Mouse (Mus musculus): ENCODE measurements around the gene Cep152. TPM values are rescaled to one million over a fixed set of nuclear protein-coding genes. Genes with fewer than 3 reads are reported as not detected.

Gene Cep152
- total RNA-seq, 2 experiments from 2014 or later, result 2.6 TPM

DNA sequence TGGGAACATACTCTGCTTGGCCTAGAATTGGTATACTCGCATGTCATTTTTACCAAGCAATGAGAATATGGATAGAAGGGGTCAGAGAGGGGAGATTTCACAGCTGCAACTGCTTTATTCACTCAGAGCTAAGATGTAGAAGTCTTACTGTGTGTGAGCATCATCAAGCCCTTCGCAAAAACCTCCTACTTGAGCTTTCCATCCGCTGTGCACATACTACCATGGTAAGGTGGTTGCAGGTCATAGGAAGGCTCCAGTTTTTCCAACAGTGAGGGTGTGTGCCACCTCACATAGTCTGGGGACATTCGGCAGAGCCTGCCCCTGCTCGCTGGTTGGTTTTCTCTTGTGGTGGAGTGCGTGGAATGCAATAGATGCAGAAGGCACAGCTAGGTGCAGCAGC lies 64.9 kb downstream of the Cep152 start:
- DNase-seq (ENCODE audit: low spot score in 2 of 2), result no peak

DNA sequence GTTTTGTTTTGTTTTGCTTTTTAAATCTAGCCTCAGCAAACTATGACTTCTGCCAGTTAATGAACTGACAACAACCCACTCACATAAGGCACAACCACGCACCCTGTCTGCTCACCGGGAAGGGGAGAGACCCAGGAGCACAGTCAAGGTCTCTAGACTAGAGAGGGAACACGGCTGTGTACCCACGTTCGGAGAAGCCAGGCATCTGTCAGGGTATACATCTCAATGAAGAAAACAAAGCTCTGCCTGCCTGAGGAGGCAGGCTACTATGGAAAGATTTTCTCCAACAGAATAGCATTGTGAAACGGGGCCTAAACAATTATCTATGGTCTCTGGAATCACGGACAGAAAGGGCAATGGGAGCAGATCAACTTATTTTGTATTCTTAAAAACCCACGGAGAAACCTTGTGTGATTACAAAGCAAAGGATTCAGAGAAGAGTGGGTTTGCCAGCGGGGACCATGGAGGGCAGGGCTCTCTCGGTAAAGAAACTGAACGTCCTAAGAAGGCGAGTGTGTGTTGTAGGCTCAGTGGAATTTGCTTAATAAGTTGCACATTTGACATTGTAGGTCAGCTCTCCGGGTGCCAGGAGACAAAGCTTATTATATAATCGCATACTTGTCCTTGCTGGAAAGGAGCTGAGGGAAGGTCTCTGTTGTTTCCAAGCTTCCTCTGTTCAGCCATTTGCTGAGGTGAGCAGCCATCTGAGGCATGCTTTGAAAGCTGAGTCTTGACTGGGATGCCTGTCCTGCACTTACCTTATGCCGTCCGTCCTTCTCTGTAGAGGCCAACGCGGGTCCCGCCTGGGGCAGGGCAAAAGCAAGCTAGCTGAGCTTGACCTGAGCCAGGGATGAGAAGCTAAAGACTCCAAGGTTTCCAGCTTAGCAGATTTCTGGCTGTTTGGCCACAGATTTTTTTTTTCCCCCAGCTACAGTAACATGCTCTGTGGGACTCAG lies 66.0 kb downstream of the Cep152 start:
- no peak for DNase-seq (ENCODE audit: low spot score in 2 of 2)

DNA sequence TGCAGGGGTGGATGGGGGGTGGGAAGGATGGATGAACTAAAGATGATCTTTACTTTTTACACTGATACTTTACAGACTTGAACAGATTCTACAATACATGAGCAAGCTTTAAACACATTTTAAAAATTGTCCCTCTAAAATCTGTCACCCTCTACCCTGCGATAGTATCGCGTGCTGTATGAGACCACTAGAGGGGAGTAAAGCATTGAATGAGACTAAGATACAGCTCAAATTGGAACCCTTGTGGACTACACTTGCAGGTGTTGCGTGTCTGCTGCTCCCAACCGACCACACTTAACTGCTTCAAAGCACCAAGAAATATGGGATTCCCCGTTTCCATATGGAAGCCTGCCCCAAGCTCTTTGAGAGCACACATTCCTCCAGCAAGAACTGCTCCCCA lies 69.1 kb downstream of the Cep152 start:
- no peak for DNase-seq (ENCODE audit: low spot score in 2 of 2)

DNA sequence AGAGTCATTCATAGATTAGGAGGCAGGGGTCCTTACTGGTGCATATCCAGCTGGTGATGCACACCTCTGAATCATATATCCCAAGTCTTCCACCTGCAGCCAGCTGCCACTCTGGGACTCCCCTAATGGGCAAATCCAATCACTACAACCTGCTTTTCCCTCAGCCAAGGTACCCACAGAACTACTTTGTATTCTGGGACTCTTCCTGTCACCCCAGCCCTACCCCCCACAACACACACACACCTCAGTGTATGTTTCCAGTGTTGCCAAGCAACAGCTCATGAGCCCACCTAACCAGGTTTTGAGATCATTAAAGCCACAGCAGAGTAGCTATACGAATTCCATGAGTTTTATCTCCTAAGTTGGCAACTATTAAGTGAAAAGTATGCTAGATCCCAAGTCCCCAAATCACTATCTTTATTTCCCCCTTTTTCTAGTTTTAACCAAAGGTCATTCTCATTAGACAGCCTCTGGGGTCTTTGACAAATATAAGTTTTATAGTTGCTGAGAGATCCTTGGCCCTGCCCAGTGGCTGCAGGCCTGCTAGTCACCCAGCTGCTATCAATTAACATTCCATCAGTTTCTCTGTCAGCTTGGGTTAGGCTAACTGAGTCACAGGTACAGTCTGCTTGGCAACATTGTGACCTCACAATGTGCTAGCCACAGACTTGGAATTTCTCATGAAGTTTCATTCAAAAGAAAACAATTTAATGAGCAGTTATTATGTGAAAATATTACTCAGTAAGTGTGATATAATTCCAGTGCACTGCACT lies 75.9 kb downstream of the Cep152 start:
- DNase-seq (ENCODE audit: low spot score in 2 of 2), result no peak

DNA sequence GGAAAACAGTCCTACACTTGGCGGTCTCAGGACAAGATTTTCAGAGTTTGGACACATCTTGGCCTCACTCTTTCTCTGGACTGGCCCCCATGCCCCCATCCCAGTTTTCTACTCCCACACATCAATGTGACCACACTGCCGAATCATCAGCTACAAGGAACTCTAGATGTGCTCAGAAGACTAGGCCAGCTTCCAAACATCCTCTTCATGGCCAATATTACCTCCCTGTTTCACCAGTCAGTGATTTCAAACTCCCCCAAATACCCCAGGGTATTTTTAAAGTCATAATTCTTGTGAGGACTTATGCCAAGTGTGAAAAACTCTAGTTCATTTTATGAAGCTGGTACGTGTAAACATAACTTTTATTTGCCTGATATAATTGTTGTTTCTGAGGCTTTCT lies 79.9 kb downstream of the Cep152 start:
- no peak for DNase-seq (ENCODE audit: low spot score in 2 of 2)

DNA sequence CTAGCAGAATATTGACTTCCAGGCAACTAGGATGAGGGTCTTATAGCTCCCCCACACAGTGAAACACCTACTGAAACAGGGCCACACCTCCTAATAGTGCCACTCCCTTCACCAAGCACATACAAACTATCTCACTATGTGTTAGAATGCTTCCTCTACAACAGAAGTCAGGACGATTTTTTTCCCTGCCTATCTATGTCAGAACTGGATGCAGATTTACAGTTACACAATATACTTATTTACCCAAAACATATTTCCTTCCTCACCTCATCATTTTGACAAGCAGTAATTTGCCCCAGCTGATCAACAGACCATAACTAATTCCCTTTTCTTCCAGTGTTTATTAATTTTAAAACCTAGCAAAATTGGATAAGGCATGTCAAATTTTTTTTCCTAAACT lies 81.3 kb downstream of the Cep152 start:
- DNase-seq (ENCODE audit: low spot score in 2 of 2), result no peak

DNA sequence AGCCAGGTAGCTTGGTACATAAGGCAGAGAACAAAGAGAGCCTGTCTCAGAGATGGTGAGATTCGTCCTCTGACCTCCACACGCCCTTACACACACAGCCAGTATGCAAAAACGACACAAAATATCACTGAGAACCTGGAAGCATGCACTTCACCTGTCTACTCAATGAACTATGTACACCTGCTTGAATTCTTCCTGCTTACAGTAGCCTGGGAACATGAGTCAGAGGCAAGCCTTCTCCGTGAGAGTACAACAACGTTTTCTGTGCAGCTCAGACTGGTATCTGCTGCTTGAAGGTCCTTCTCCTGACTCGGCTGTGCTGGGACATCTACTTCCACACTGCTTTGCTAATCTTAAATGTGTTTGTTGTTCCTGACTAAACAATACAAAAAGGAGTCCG lies 83.5 kb downstream of the Cep152 start:
- DNase-seq (ENCODE audit: low spot score in 2 of 2), result no peak

DNA sequence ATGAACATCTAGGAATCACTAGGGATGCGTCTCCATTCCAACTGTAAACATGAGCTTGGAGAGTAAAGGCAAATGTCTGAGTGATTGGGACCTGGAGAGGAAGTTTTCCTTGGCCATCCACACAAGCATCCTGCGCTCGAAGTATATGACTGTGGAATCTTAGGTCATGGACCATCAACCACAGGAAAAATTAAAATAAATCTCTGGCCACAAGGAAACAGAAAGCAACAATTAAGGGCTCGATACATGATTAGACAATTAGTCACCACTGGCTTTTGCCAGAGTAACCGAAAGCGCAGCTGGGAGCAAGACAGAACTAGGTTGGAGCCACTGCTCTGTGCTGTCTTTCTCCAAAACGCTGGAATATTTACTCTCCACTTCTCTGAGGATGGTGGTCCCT lies 84.3 kb downstream of the Cep152 start:
- no peak for DNase-seq (ENCODE audit: low spot score in 2 of 2)

DNA sequence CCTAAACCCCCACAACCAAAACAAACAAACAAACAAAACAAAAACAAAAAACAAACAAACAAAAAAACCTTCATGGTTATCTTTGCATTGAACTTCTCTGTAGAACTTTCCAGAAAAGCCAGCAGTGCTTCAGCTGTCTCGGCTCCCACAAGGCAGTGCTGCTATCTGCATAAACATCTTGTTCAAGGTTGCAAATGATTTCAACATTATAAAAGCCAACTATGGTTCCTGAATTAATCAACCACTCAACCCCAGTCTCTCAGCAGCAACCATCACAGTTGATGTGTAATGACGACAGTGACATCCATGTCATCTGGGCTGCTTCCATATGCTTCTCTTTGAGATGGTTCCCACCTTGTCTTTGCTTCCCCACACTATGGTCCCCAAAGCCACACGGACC lies 85.3 kb downstream of the Cep152 start:
- DNase-seq (ENCODE audit: low spot score in 2 of 2), result no peak

DNA sequence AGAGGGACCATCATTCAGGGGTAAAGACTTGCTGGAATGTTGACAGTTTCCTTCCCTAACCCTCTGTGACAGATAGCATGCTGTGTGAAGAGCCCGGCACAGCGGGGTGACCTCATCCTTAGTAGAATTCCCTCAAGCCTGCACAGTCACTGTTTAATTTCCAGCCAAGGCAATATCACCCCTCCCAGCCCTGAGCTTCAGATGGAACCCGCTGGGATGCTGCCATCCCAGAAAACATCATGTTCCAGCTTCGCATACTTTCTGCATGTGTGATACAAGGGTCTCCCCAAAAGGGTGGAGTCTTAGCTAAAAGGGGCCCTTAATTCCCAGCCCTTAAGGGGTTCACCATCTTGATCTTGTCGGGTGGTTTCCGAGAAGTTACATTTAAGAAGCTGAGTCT lies 94.2 kb downstream of the Cep152 start:
- no peak for DNase-seq (ENCODE audit: low spot score in 2 of 2)

DNA sequence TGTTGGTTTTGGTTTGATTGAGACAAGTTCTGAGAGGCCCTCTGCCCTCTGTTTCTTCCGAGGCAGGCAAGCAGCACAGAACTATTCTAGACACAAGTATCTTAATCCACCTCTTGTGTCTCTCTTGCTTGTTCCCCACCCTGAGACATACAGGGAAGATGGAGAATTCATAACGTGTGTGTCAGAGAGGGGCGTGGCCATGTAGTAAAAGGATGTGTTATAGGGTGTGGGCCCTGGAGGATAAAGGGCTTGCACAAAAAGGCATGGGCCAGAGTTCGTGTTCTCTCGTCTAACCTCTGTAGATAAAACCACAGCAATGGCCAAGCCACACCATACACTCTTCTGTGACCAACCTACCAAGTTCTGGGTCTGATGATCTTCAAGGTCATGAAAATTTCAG lies 98.3 kb downstream of the Cep152 start:
- no peak for DNase-seq (ENCODE audit: low spot score in 2 of 2)

DNA sequence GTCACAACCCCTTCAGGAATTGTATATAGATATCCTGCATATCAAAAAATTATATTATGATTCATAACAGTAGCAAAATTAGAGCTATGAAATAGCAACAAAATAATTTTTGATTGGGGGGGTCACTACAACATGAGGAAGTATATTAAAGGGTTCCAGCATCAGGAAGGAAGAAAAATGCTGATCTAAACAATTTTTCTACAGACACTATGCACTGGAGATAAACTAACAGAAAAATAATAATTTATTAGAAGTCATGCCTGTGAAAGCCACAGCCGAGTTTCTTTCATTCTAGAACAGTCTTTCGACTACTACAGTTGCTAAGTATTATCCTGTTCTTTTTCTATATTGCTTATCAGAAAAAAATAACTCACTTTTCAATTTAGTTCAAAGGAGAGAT lies 99.4 kb downstream of the Cep152 start:
- DNase-seq (ENCODE audit: low spot score in 2 of 2), result no peak

DNA sequence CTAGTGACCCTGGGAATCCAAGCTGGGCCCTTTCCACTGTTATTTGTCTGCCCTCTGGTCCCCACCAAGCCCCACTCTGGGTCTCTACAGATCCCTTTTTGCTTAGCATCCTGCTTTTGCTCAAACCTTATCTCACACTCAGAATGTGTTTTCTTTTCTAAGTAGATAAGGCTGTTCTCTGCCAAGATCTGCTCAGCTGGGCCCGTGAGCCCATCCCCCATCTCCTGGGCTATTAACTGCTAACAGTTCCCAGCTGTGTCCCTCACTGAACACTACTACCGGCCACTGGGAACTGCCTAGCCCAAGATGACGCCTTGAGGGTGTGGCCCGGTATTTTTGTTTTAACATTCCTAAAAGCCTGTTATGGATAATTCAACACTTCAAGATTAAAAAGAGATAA lies 108.3 kb downstream of the Cep152 start:
- DNase-seq (ENCODE audit: low spot score in 2 of 2), result no peak

DNA sequence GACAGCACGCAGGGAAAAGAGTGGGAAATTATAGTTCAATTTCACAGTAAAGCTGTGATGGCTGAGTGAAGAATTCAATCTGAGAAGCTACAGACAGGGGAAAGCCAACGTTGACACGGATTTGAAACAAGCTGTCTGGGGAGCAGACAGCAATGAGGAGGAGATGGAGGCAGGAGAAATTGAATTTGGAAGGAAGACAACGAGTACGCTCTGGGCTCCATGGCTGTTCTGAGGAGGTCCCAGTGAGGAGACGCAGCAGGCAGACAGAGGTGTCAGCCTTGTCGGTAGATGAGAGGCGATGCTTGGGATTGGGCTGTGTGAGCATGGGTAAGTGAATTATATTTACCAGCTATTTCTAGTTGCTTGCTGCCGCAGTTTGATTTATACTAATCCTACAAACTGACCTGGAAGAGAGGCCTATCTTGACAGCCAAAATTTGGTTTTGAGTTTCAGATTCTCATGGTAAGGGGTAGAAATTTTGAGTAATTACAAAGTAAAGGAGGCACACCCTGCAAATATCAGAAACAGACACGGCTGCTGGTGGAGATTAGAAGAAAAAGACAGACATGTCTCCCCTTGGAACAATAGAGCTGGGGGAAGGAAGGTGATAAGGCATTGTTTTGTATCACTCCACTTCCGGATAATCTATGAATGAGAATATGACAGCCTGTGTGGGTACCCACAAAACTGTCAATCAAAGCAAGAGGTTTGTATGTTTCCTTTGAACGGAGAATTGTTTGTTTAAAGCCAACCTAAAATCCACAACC lies 109.4 kb downstream of the Cep152 start:
- no peak for DNase-seq (ENCODE audit: low spot score in 2 of 2)

DNA sequence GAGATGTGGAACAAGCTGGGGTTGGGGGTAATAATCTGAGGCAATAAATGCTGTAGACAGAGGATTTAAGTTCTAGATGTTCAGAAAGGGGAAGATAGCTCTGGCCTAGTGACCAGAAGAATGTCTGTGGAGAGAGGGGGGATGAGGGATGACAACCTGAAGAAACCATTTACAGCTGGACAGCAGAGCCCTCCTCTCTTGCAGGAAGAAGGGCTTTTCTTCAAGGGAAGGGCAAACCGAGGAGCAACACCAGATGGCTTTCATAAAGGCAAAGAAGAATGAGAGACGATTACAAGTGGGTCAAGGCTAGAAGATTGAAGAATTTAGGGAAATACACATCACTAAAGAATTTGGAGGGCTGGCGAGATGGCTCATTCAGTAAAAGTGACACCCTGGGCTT lies 110.5 kb downstream of the Cep152 start:
- no peak for DNase-seq (ENCODE audit: low spot score in 2 of 2)

Other genes starting within 250 kb of the Cep152 start
- gene Gm9913, start 120.0 kb downstream of the Cep152 start, total RNA-seq (2021), result under 1 TPM; 0.12 to 0.16 TPM
- 1 to 10 TPM; 4.5 to 5.0 TPM for gene Fbn1, start 117.1 kb downstream of the Cep152 start, total RNA-seq (2021)
- gene Eid1, start 48.0 kb upstream of the Cep152 start, total RNA-seq (2021), result 100 to 1,000 TPM; 229 to 233 TPM
- 1 to 10 TPM; 5.1 to 5.2 TPM for gene Shc4, start 99.0 kb upstream of the Cep152 start, total RNA-seq (2021)
- 10 to 100 TPM; 90.8 to 92.5 TPM for gene Secisbp2l, start 157.8 kb upstream of the Cep152 start, total RNA-seq (2021)
- 10 to 100 TPM; 28.4 to 29.0 TPM for gene Galk2, start 234.0 kb upstream of the Cep152 start, total RNA-seq (2021)
- 100 to 1,000 TPM; 102 TPM for gene Cops2, start 234.0 kb upstream of the Cep152 start, total RNA-seq (2021)